Mouse (Mus musculus): ENCODE data around the gene Zbed3. TPM values are rescaled to one million over a fixed set of nuclear protein-coding genes. Genes with fewer than 3 reads are reported as not detected.
A peak's percentile ranks its signal among the peaks of the same experiment; 100 is the strongest.

Gene Zbed3
- total and polyA plus RNA-seq, 3 experiments: 14.6 to 21.0 (median 15.4) TPM

DNA sequence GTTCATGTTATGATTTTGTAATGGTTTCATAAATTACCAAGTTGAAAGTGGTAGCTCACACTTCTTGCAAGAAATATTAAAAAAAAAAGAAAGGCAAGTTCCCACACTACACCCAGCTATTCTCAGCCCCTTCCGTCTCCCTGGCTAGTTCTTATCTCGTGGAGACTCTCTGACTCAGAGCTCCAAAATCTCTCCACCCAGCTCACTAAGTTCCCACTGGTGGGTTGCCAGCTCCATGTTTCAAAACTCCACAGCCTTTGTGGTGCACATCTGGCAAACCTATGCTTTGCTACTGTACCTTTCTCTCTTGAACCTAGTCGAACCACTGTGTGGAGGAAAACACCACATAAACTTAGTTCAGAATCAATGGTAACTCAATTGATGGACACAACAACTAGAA lies 55.3 kb downstream of the Zbed3 start:
- no peak overlapping the region for H3K9ac ChIP-seq (ENCODE audit: low read depth, low read length)
- 43% methylated on average over 3 of the region's 3 CpGs for WGBS
- H3K4me3 ChIP-seq: no peak overlapping the region
- intact Hi-C loops (cut with DNase I): loop anchor here (10.0 kb wide), 1 partner anchor 286 kb away; no protein-coding TSS in a partner anchor
- DNase-seq: peak; percentile 44 to 58
- H3K27me3 ChIP-seq (ENCODE audit: control insufficient read depth, insufficient read depth, low read length): no peaks in the 10 kb centered on the region
- H3K79me2 ChIP-seq (replicated peaks; ENCODE audit: control insufficient read depth, insufficient read depth, low read length): 0 out of 2 replicates have a peak, but pooled peaks cover 2% of the 10 kb centered on the region
- H3K27ac ChIP-seq: peak overlapping the region; percentile 9; the same call in 1 of the 2 replicates
- H3K36me3 ChIP-seq (ENCODE audit: control insufficient read depth, insufficient read depth, low read length): peaks cover 2% of the 10 kb centered on the region; the same call in 1 of the 2 replicates
- H3K4me1 ChIP-seq (ENCODE audit: control insufficient read depth, insufficient read depth, low read length): peaks cover 2% of the 10 kb centered on the region; the same call in 1 of the 2 replicates
- no peak for TF ChIP-seq POLR2A (IDR thresholded peaks at IDR 0.05; ENCODE audit: insufficient read depth, low read depth, low read length)
- no peak for TF ChIP-seq EP300 (IDR thresholded peaks at IDR 0.05; ENCODE audit: insufficient read depth, low read depth, low read length)
- TF ChIP-seq CTCF (IDR thresholded peaks at IDR 0.05): no peak

DNA sequence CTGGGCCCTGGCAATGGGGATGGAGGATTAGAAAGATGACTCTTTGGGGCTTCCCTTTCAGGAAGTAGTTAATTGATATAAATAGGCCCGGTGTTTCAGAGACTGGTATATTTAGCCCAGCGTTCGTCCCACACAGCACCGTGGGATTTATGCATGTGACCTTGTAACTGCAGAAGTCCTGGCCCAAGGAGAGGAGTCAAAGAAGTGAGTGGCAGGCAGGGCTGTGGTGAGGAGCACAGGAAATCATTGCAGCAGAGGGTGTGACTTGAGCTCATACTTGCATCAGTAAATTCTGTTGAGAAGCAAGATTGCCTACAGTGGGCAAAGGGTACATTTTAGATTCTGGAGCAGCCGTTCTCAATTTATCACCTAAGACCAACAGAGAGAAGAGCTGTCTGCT lies 59.0 kb downstream of the Zbed3 start:
- no peak overlapping the region for H3K9ac ChIP-seq (ENCODE audit: low read depth, low read length)
- WGBS: 23% methylated on average over 5 of the region's 5 CpGs
- intact Hi-C loops (cut with DNase I): no loop called here
- peaks cover 2% of the 10 kb centered on the region; the same call in 1 of the 2 replicates for H3K4me1 ChIP-seq (ENCODE audit: control insufficient read depth, insufficient read depth, low read length)
- TF ChIP-seq EP300 (IDR thresholded peaks at IDR 0.05; ENCODE audit: insufficient read depth, low read depth, low read length): no peak
- TF ChIP-seq POLR2A (IDR thresholded peaks at IDR 0.05; ENCODE audit: insufficient read depth, low read depth, low read length): no peak
- TF ChIP-seq CTCF (IDR thresholded peaks at IDR 0.05): no peak
- no peaks in the 10 kb centered on the region for H3K79me2 ChIP-seq (replicated peaks; ENCODE audit: control insufficient read depth, insufficient read depth, low read length)
- no peak overlapping the region for H3K4me3 ChIP-seq
- no peak overlapping the region for H3K27ac ChIP-seq
- no peaks in the 10 kb centered on the region for H3K27me3 ChIP-seq (ENCODE audit: control insufficient read depth, insufficient read depth, low read length)
- DNase-seq: no peak
- no peaks in the 10 kb centered on the region for H3K36me3 ChIP-seq (ENCODE audit: control insufficient read depth, insufficient read depth, low read length)

Other genes with a start within 250 kb of the Zbed3 start
- gene Pde8b, start 73.3 kb upstream of the Zbed3 start, total RNA-seq (2021): 1 to 10 TPM; 2.6 to 5.0 TPM
- gene Pde8b, start 73.3 kb upstream of the Zbed3 start, polyA plus RNA-seq (2012; rRNA removed): 1.7 and 2.7 TPM in 2 replicates
- 10 to 100 TPM; 21.8 to 24.1 TPM for gene Aggf1, start 51.7 kb downstream of the Zbed3 start, total RNA-seq (2021)
- 9.3 and 13.9 TPM in 2 replicates for gene Aggf1, start 51.7 kb downstream of the Zbed3 start, polyA plus RNA-seq (2012; rRNA removed)
- not detected for gene Crhbp, start 121.3 kb downstream of the Zbed3 start, total RNA-seq (2021)
- not detected in 2 replicates for gene Crhbp, start 121.3 kb downstream of the Zbed3 start, polyA plus RNA-seq (2012; rRNA removed)
- gene S100z, start 155.1 kb downstream of the Zbed3 start, total RNA-seq (2021): not detected
- gene S100z, start 155.1 kb downstream of the Zbed3 start, polyA plus RNA-seq (2012; rRNA removed): not detected in 2 replicates
- gene F2rl1, start 201.6 kb downstream of the Zbed3 start, total RNA-seq (2021): under 1 TPM; 0.41 to 0.63 TPM
- 0.91 and 1.2 TPM in 2 replicates for gene F2rl1, start 201.6 kb downstream of the Zbed3 start, polyA plus RNA-seq (2012; rRNA removed)

Measured in heart, adult 2 months (tissue).